Mouse (Mus musculus): ENCODE results near the gene Slc29a1.

DNA sequence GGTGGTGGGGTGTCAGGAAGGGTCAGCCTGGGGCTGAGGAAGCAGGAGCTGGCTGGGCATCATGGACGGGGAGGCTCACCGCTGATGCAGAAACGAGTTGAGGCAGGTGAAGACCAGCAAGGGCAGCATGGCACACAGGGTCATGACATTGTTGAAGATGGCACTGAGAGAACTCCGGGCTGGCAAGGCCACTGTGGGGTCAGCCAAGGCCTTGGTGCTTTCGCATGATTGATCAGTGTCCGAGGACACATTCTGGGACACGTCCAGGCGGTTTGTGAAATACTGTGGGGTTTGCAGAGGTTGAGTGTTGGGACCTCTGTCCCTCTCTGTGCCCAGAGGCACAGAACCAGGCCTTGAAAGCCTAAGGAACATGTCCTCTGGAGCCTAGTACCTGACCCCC is 9.6 kb downstream of the Slc29a1 start:
- TF ChIP-seq ZNF384 (IDR thresholded peaks at IDR 0.05; ENCODE audit: low read depth, low read length) (no peak), HCFC1 (IDR thresholded peaks at IDR 0.05; ENCODE audit: borderline replicate concordance, insufficient read depth, low read length) (no peak)

All from ES-E14 (cell line).